Mouse (Mus musculus) layer of hippocampus, adult 2 months (tissue): ENCODE measurements at regions not wholly inside any gene's neighbourhood (a gene's known extent, or its start where the extent isn't known, plus 50 kb on each side); places are given as distances from the start of the nearest gene placed in this dataset.

ENCODE experiments used
- DNase-seq, 2 experiments: peaks; one replicate each; pipeline ENCODE4 v3.0.0; 2022; ENCODE audit warnings: low spot score in 2 of 2
- H3K27ac ChIP-seq: fragments of 200-600 bp; 2 replicates; pipeline ENCODE4 v1.8.1; 2022
- H3K4me3 ChIP-seq: fragments of 200-600 bp; 2 replicates; pipeline ENCODE4 v1.8.1; 2022; ENCODE audit warnings: mild to moderate bottlenecking
- CTCF ChIP-seq: fragments of 200-600 bp; conservative IDR thresholded peaks from 2 replicates; pipeline ENCODE4 v1.8.1; 2022; ENCODE audit warnings: antibody characterized with exemption, mild to moderate bottlenecking, moderate library complexity

GRCm38 (mm10) chr11:66813310-66813709 is 98.5 kb upstream of the Pirt start:
- Histone ChIP-seq H3K27ac (no peak overlapping the region), H3K4me3 (no peak overlapping the region)
- TF ChIP-seq CTCF = no peak
- no peak for DNase-seq

GRCm38 (mm10) chr11:66813731-66814130 is 98.0 kb upstream of the Pirt start:
- Histone ChIP-seq H3K4me3 (no peak overlapping the region), H3K27ac (no peak overlapping the region)
- no peak for TF ChIP-seq CTCF
- no peak for DNase-seq

- Histone ChIP-seq H3K4me3 (no peak overlapping the region), H3K27ac (no peak overlapping the region)
- no peak for DNase-seq
- no peak for TF ChIP-seq CTCF
Measured at GRCm38 (mm10) chr11:66835864-66836263, 75.9 kb upstream of the Pirt start.

- DNase-seq = no peak
- TF ChIP-seq CTCF = no peak
- Histone ChIP-seq H3K4me3 (no peak overlapping the region), H3K27ac (no peak overlapping the region)
Measured at GRCm38 (mm10) chr11:66836633-66837380, 75.0 kb upstream of the Pirt start.

- DNase-seq = peak in 1 of 2 experiments; percentile 22
- Histone ChIP-seq H3K27ac (peak overlapping the region; percentile 12; the same call in 1 of the 2 replicates), H3K4me3 (no peak overlapping the region)
- peak; percentile 65 for TF ChIP-seq CTCF
Measured at GRCm38 (mm10) chr11:66845238-66845637, 66.5 kb upstream of the Pirt start.

- Histone ChIP-seq H3K4me3 (no peak overlapping the region), H3K27ac (peak overlapping the region; percentile 58)
- DNase-seq = peak; percentile 23 to 40
- TF ChIP-seq CTCF = no peak
Measured at GRCm38 (mm10) chr11:66846043-66846775, 65.6 kb upstream of the Pirt start.
